9 mouse cellular contexts compared by ENCODE assay signal in genomic region chr17:23806867-23807266, GRCm38 (mm10). TPM values are rescaled to one million over a fixed set of nuclear protein-coding genes. Genes with fewer than 3 reads are reported as not detected.
DNase-seq lines count a peak whose midpoint lies in the region; ATAC-seq and TF ChIP-seq lines count a peak whose summit lies in the region.
"Had no signal": no experiment of that assay in that cellular context is flagged by ENCODE, and none has a peak within 500 bp of the region (broad histone marks: within the 10 kb centered on the region; RNA-seq: fewer than 3 reads in every experiment).

No protein-coding gene starts in this region.

- TF ChIP-seq CTCF in kidney, adult 2 months (conservative IDR thresholded peaks at IDR 0.05; ENCODE audit: insufficient read depth, insufficient read length, low read depth, low read length) = peak; percentile 55; the same call in 1 of the 2 replicates

- peak; percentile 20 for DNase-seq in gastrocnemius, postnatal 10 days
- DNase-seq in gastrocnemius, postnatal 14 days = no peak
- DNase-seq in ES-CJ7 (ENCODE audit: low read depth, low spot score) = peak; percentile 77
- peak; percentile 13 for DNase-seq in embryonic facial prominence, embryonic 14.5 days (ENCODE audit: low spot score)
- DNase-seq in kidney, adult 2 months = peak; percentile 69
- peak; percentile 36 for DNase-seq in lung, postnatal 25 days (ENCODE audit: low spot score)
- DNase-seq in natural killer cell, adult 2 months (ENCODE audit: low spot score in 2 of 2) = no peak
- DNase-seq in right cerebral cortex, postnatal 10 days (ENCODE audit: low spot score in 2 of 2) = no peak

- no peaks in the 10 kb centered on the region for H3K27me3 ChIP-seq in embryonic facial prominence, embryonic 14.5 days (replicated peaks; ENCODE audit: control insufficient read depth, insufficient read depth, low read length)
- H3K27me3 ChIP-seq in kidney, adult 2 months (replicated peaks; ENCODE audit: control insufficient read depth, insufficient read depth, low read length) = no peaks in the 10 kb centered on the region

- peak overlapping the region; percentile 68 for H3K4me2 ChIP-seq in embryonic facial prominence, embryonic 14.5 days (ENCODE audit: low read depth, low read length)

- peak overlapping the region; percentile 17; the same call in 1 of the 2 replicates for H3K4me3 ChIP-seq in embryonic facial prominence, embryonic 14.5 days (ENCODE audit: low read depth, low read length)
- peak overlapping the region; percentile 54; the same call in 1 of the 2 replicates for H3K4me3 ChIP-seq in kidney, adult 2 months (ENCODE audit: insufficient read depth, low read depth, low read length)

- peak overlapping the region; percentile 35; the same call in 1 of the 2 replicates for H3K27ac ChIP-seq in embryonic facial prominence, embryonic 14.5 days (replicated peaks; ENCODE audit: low read depth, low read length)
- H3K27ac ChIP-seq in kidney, adult 2 months (ENCODE audit: insufficient read depth, low read depth, low read length) = 0 out of 2 replicates have a peak overlapping the region, but pooled peaks have one; percentile 41

- no peak for ATAC-seq in embryonic facial prominence, embryonic 14.5 days (ENCODE audit: low read depth)

- 61% methylated on average over 23 of the region's 25 CpGs for WGBS in embryonic facial prominence, embryonic 14.5 days
- 19% methylated on average over 25 of the region's 25 CpGs for WGBS in kidney, adult 2 months

- intact Hi-C loops in gastrocnemius, postnatal 14 days (cut with DNase I; ENCODE audit: low total_unique reads) = no loop called here

- no peak for TF ChIP-seq POLR2A in kidney, adult 2 months (IDR thresholded peaks at IDR 0.05; ENCODE audit: low read depth, low read length)

- 0 out of 2 replicates have a peak overlapping the region, but pooled peaks have one; percentile 45 for H3K9ac ChIP-seq in embryonic facial prominence, embryonic 14.5 days (ENCODE audit: low read depth, low read length)

- peaks cover 52% of the 10 kb centered on the region for H3K36me3 ChIP-seq in embryonic facial prominence, embryonic 14.5 days (ENCODE audit: control insufficient read depth, insufficient read depth, low read length)
- H3K36me3 ChIP-seq in kidney, adult 2 months (ENCODE audit: control insufficient read depth, insufficient read depth, low read length) = peaks cover 18% of the 10 kb centered on the region

- peaks cover 25% of the 10 kb centered on the region for H3K4me1 ChIP-seq in embryonic facial prominence, embryonic 14.5 days (ENCODE audit: control insufficient read depth, insufficient read depth, low read length)
- peaks cover 10% of the 10 kb centered on the region for H3K4me1 ChIP-seq in kidney, adult 2 months (ENCODE audit: control insufficient read depth, insufficient read depth, low read length)

- H3K9me3 ChIP-seq in embryonic facial prominence, embryonic 14.5 days (ENCODE audit: control insufficient read depth, low read length) = no peaks in the 10 kb centered on the region

RNA-seq across cellular contexts. Expression of gene Srrm2, which starts 16.5 kb away (rescaled TPM):
- 100 to 1,000 TPM; 177 to 255 TPM for total RNA-seq in gastrocnemius, postnatal 10 days (2021)
- total RNA-seq in gastrocnemius, postnatal 14 days (2021) = 100 to 1,000 TPM; 148 to 169 TPM
- polyA plus RNA-seq in embryonic facial prominence, embryonic 14.5 days (2014; fragmentation: Nextera tagmentation; extraction: Ambion mirVana) = 320 and 345 TPM in 2 replicates
- polyA plus RNA-seq in kidney, adult 2 months (2012; rRNA removed) = 394 and 443 TPM in 2 replicates

RNA-seq across cellular contexts. Expression of gene Flywch2, which starts 21.0 kb away (rescaled TPM):
- total RNA-seq in gastrocnemius, postnatal 10 days (2021) = 1 to 10 TPM; 3.4 to 3.8 TPM
- total RNA-seq in gastrocnemius, postnatal 14 days (2021) = 1 to 10 TPM; 1.2 to 2.0 TPM
- 27.0 and 33.9 TPM in 2 replicates for polyA plus RNA-seq in embryonic facial prominence, embryonic 14.5 days (2014; fragmentation: Nextera tagmentation; extraction: Ambion mirVana)
- 9.3 and 12.2 TPM in 2 replicates for polyA plus RNA-seq in kidney, adult 2 months (2012; rRNA removed)

RNA-seq across cellular contexts. Expression of gene Elob, which starts 22.1 kb away (rescaled TPM):
- total RNA-seq in gastrocnemius, postnatal 10 days (2021) = 100 to 1,000 TPM; 364 to 374 TPM
- 100 to 1,000 TPM; 321 to 328 TPM for total RNA-seq in gastrocnemius, postnatal 14 days (2021)
- polyA plus RNA-seq in embryonic facial prominence, embryonic 14.5 days (2014; fragmentation: Nextera tagmentation; extraction: Ambion mirVana) = 1,099 and 1,112 TPM in 2 replicates
- polyA plus RNA-seq in kidney, adult 2 months (2012; rRNA removed) = 687 and 762 TPM in 2 replicates

RNA-seq across cellular contexts. Expression of gene Prss33, which starts 29.0 kb away (rescaled TPM):
- not detected for total RNA-seq in gastrocnemius, postnatal 10 days (2021)
- total RNA-seq in gastrocnemius, postnatal 14 days (2021) = not detected
- polyA plus RNA-seq in embryonic facial prominence, embryonic 14.5 days (2014; fragmentation: Nextera tagmentation; extraction: Ambion mirVana) = 0.77 and 0.88 TPM in 2 replicates
- polyA plus RNA-seq in kidney, adult 2 months (2012; rRNA removed) = not detected in 2 replicates
- total RNA-seq: left cerebral cortex, postnatal 25 days had no signal

RNA-seq across cellular contexts. Expression of gene Flywch1, which starts 35.5 kb away (rescaled TPM):
- total RNA-seq in gastrocnemius, postnatal 10 days (2021) = 10 to 100 TPM; 39.0 to 39.5 TPM
- 10 to 100 TPM; 35.6 to 35.8 TPM for total RNA-seq in gastrocnemius, postnatal 14 days (2021)
- 62.9 and 74.7 TPM in 2 replicates for polyA plus RNA-seq in embryonic facial prominence, embryonic 14.5 days (2014; fragmentation: Nextera tagmentation; extraction: Ambion mirVana)
- 41.7 and 45.2 TPM in 2 replicates for polyA plus RNA-seq in kidney, adult 2 months (2012; rRNA removed)

Comparison
In these comparisons a context has a peak if more than half of its experiments do, and no peak if none do; other contexts are left out.
1. DNase-seq: peak in gastrocnemius, postnatal 10 days (single experiment), ES-CJ7 (single experiment), embryonic facial prominence, embryonic 14.5 days (single experiment), kidney, adult 2 months (single experiment) and lung, postnatal 25 days (single experiment); none in gastrocnemius, postnatal 14 days (single experiment), natural killer cell, adult 2 months (0 of 2) and right cerebral cortex, postnatal 10 days (0 of 2).